8 mouse cellular contexts compared by ENCODE assay signal in the genomic region with DNA sequence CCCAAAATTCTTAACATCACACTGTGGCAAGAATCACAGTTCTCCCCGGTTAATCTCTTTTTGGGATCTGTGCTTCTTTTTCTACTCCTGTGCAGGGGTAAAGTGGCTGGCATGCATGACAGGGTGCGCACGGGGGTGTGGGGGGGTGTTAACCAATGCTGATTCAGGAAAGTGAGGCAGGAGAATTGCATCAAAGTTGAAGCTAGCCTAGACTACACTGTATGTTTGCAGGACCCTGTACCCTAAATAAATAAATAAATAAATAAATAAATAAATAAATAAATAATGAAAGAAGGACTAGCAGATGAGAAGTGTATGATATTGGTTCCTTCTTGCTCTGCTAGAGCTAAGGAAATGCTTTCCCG. TPM values are rescaled to one million over a fixed set of nuclear protein-coding genes. Genes with fewer than 3 reads are reported as not detected.
DNase-seq lines count a peak whose midpoint lies in the region; ATAC-seq and TF ChIP-seq lines count a peak whose summit lies in the region.

No protein-coding gene starts in this region.

- no peak for TF ChIP-seq CTCF in thymus, adult 2 months (IDR thresholded peaks at IDR 0.05; ENCODE audit: borderline replicate concordance, control insufficient read depth, extremely low read depth, insufficient read depth, low read length, poor library complexity)

- DNase-seq in heart, embryonic 10.5 days (ENCODE audit: low spot score) = no peak
- DNase-seq in heart, postnatal 25 days (ENCODE audit: low spot score) = no peak
- DNase-seq in thymus, adult 2 months = no peak
- no peak for DNase-seq in thymus, adult 18-20 months
- no peak for DNase-seq in adrenal gland, postnatal 25 days
- DNase-seq in adrenal gland, postnatal 14 days = no peak
- no peak for DNase-seq in frontal cortex, postnatal 25 days (ENCODE audit: low spot score in 2 of 2)

- no peak for TF ChIP-seq POLR2A in thymus, adult 2 months (IDR thresholded peaks at IDR 0.05; ENCODE audit: control insufficient read depth, extremely low read depth, insufficient read depth, low read length, poor library complexity)

- no peaks in the 10 kb centered on the region for H3K9me3 ChIP-seq in heart, embryonic 10.5 days
- H3K9me3 ChIP-seq in liver, embryonic 15.5 days (replicated peaks) = no peaks in the 10 kb centered on the region

- no peaks in the 10 kb centered on the region for H3K36me3 ChIP-seq in heart, embryonic 10.5 days
- H3K36me3 ChIP-seq in thymus, adult 2 months (ENCODE audit: control insufficient read depth, insufficient read depth, low read length) = no peaks in the 10 kb centered on the region
- H3K36me3 ChIP-seq in liver, embryonic 15.5 days (replicated peaks) = no peaks in the 10 kb centered on the region

- no peaks in the 10 kb centered on the region for H3K27me3 ChIP-seq in heart, embryonic 10.5 days (ENCODE audit: insufficient read depth, poor library complexity, severe bottlenecking)
- no peaks in the 10 kb centered on the region for H3K27me3 ChIP-seq in thymus, adult 2 months (ENCODE audit: control insufficient read depth, insufficient read depth, low read length)
- peaks cover 29% of the 10 kb centered on the region for H3K27me3 ChIP-seq in liver, embryonic 15.5 days

- H3K4me2 ChIP-seq in liver, embryonic 15.5 days = peak overlapping the region; percentile 65

- H3K4me3 ChIP-seq in heart, embryonic 10.5 days = peak overlapping the region; percentile 88
- H3K4me3 ChIP-seq in thymus, adult 2 months (ENCODE audit: control insufficient read depth, insufficient read depth, low read length) = peak overlapping the region; percentile 46
- peak overlapping the region; percentile 61; the same call in 1 of the 2 replicates for H3K4me3 ChIP-seq in liver, embryonic 15.5 days (replicated peaks)

- H3K4me1 ChIP-seq in heart, embryonic 10.5 days = peaks cover 23% of the 10 kb centered on the region
- H3K4me1 ChIP-seq in thymus, adult 2 months (replicated peaks; ENCODE audit: control insufficient read depth, insufficient read depth, low read length) = peaks cover 17% of the 10 kb centered on the region
- peaks cover 30% of the 10 kb centered on the region for H3K4me1 ChIP-seq in liver, embryonic 15.5 days (replicated peaks)

- WGBS in heart, embryonic 10.5 days = 19% methylated on average over 4 of the region's 4 CpGs
- WGBS in thymus, adult 2 months = 43% methylated on average over 4 of the region's 4 CpGs
- 25% methylated on average over 4 of the region's 4 CpGs for WGBS in liver, embryonic 15.5 days (ENCODE audit: insufficient replicate concordance)

- H3K27ac ChIP-seq in heart, embryonic 10.5 days = no peak overlapping the region
- H3K27ac ChIP-seq in thymus, adult 2 months (ENCODE audit: control insufficient read depth, insufficient read depth, low read length) = no peak overlapping the region
- H3K27ac ChIP-seq in liver, embryonic 15.5 days (replicated peaks) = no peak overlapping the region

- intact Hi-C loops in heart, postnatal 25 days (cut with DNase I) = no loop called here

- no peak overlapping the region for H3K9ac ChIP-seq in liver, embryonic 15.5 days

- no peak for ATAC-seq in liver, embryonic 15.5 days (ENCODE audit: insufficient read depth)

RNA-seq across cellular contexts. Expression of gene Bace1, which starts 0.3 kb away (rescaled TPM):
- polyA plus RNA-seq in heart, embryonic 10.5 days (2016; fragmentation: Nextera tagmentation; extraction: Ambion mirVana) = 17.6 and 19.4 TPM in 2 replicates
- total RNA-seq in heart, postnatal 25 days (2021) = 10 to 100 TPM; 31.6 to 33.1 TPM
- polyA plus RNA-seq in thymus, adult 2 months (2012; rRNA removed) = 7.7 and 10.1 TPM in 2 replicates
- polyA plus RNA-seq in liver, embryonic 15.5 days (2015; fragmentation: Nextera tagmentation; extraction: Ambion mirVana) = 7.0 and 8.9 TPM in 2 replicates
- total RNA-seq in adrenal gland, postnatal 25 days (2021) = 22.6 and 31.1 TPM in 2 replicates
- 25.2 and 25.6 TPM in 2 replicates for total RNA-seq in adrenal gland, postnatal 14 days (2021)

RNA-seq across cellular contexts. Expression of gene Cep164, which starts 9.6 kb away (rescaled TPM):
- polyA plus RNA-seq in heart, embryonic 10.5 days (2016; fragmentation: Nextera tagmentation; extraction: Ambion mirVana) = 15.9 and 16.9 TPM in 2 replicates
- total RNA-seq in heart, postnatal 25 days (2021) = 1 to 10 TPM; 5.8 to 6.4 TPM
- 32.0 and 35.9 TPM in 2 replicates for polyA plus RNA-seq in thymus, adult 2 months (2012; rRNA removed)
- polyA plus RNA-seq in liver, embryonic 15.5 days (2015; fragmentation: Nextera tagmentation; extraction: Ambion mirVana) = 5.1 and 5.2 TPM in 2 replicates
- 20.6 and 23.1 TPM in 2 replicates for total RNA-seq in adrenal gland, postnatal 25 days (2021)
- total RNA-seq in adrenal gland, postnatal 14 days (2021) = 12.4 and 13.1 TPM in 2 replicates
